Mouse (Mus musculus) inflammation-experienced regulatory T-cells, adult 6 months (primary cell): ENCODE measurements around the gene Mup10. TPM values are rescaled to one million over a fixed set of nuclear protein-coding genes. Genes with fewer than 3 reads are reported as not detected.
"Not testable (repeated sequence)": the region's sequence is repeated elsewhere in the genome, so short reads cannot be mapped to it uniquely, and the experiment has no call there.

Source experiments
- ATAC-seq: one replicate; pipeline ENCODE4 v1.8.0; 2017
- polyA plus RNA-seq, 3 experiments: library from polyadenylated mRNA; unstranded; fragments of 100-300 nt; shearing (Covaris generic); gene quantifications; one replicate each; pipeline ENCODE4 v1.2.1; 2017

The Mup10 gene
- polyA plus RNA-seq = not detected

DNA sequence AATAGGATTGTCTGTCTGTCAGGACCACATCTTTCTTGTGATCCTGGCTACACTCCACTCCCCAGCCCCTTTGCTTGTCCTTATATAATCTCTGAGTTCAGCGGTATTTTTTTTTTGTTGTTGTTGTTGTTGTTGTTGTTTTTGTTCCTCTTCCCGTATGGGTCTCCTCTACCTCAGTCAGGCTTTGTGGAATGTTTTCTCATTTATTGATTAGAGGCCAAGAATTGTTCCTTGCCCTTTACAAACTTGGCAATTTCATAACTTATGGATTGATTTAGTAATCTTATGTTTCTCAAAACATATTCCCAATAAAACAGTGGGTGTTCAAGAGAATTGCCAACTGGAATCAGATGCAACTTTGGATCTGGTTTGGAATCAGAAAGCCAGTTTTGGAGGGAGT is at the start of gene Mup10:
Gene Mup10, minus strand, starts transcription at position 101 of the 400 bp plus-strand sequence.
- ATAC-seq = not testable (repeated sequence)

Other genes with a start within 250 kb of the Mup10 start
- not detected for gene Mup9, start 160.2 kb downstream of the Mup10 start, polyA plus RNA-seq
- gene Mup1, start 80.2 kb downstream of the Mup10 start, polyA plus RNA-seq = not detected
- gene Mup11, start 80.2 kb upstream of the Mup10 start, polyA plus RNA-seq = not detected
- gene Mup12, start 159.1 kb upstream of the Mup10 start, polyA plus RNA-seq = not detected
- gene Mup22, start 239.3 kb upstream of the Mup10 start, polyA plus RNA-seq = not detected